Mouse (Mus musculus): ENCODE results near the gene Slc25a42.
"Not testable (repeated sequence)": the region's sequence is repeated elsewhere in the genome, so short reads cannot be mapped to it uniquely, and the experiment has no call there.

Gene Slc25a42

GRCm38 (mm10) chr8:70212112-70213055 is at the start of gene Slc25a42:
Slc25a42 (minus strand) TSS chr8:70212305.
- DNase-seq (ENCODE audit: low read depth), result peak; percentile 100

- DNase-seq (ENCODE audit: low read depth), result no peak
These were observed 46.9 kb upstream of the Slc25a42 start for GRCm38 (mm10) chr8:70259043-70259442.

- no peak for DNase-seq (ENCODE audit: low read depth)
These were observed 46.5 kb upstream of the Slc25a42 start for GRCm38 (mm10) chr8:70258600-70258999.

GRCm38 (mm10) chr8:70257456-70257855 is 45.4 kb upstream of the Slc25a42 start:
- no peak for DNase-seq (ENCODE audit: low read depth)

GRCm38 (mm10) chr8:70254628-70255027 is 42.5 kb upstream of the Slc25a42 start:
- DNase-seq (ENCODE audit: low read depth), result no peak

GRCm38 (mm10) chr8:70247841-70248240 is 35.7 kb upstream of the Slc25a42 start:
- no peak for DNase-seq (ENCODE audit: low read depth)

GRCm38 (mm10) chr8:70246622-70247021 is 34.5 kb upstream of the Slc25a42 start:
- DNase-seq (ENCODE audit: low read depth), result no peak

GRCm38 (mm10) chr8:70240642-70241041 is 28.5 kb upstream of the Slc25a42 start:
- DNase-seq (ENCODE audit: low read depth), result no peak

- no peak for DNase-seq (ENCODE audit: low read depth)
These were observed 25.7 kb upstream of the Slc25a42 start for GRCm38 (mm10) chr8:70237842-70238241.

- DNase-seq (ENCODE audit: low read depth), result no peak
These were observed 22.6 kb upstream of the Slc25a42 start for GRCm38 (mm10) chr8:70234781-70235128.

GRCm38 (mm10) chr8:70234080-70234780 is 22.1 kb upstream of the Slc25a42 start, which contains the start of the genes Sugp2 and Armc6:
Sugp2 (plus strand) TSS chr8:70234226.
Armc6 (minus strand) TSS chr8:70234466.
- DNase-seq (ENCODE audit: low read depth), result peak; percentile 94

- no peak for DNase-seq (ENCODE audit: low read depth)
These were observed 21.5 kb upstream of the Slc25a42 start for GRCm38 (mm10) chr8:70233606-70234005.

- DNase-seq (ENCODE audit: low read depth), result no peak
These were observed 18.7 kb upstream of the Slc25a42 start for GRCm38 (mm10) chr8:70230837-70231236.

GRCm38 (mm10) chr8:70227997-70228396 is 15.9 kb upstream of the Slc25a42 start:
- no peak for DNase-seq (ENCODE audit: low read depth)

- no peak for DNase-seq (ENCODE audit: low read depth)
These were observed 11.2 kb upstream of the Slc25a42 start for GRCm38 (mm10) chr8:70223341-70223740.

GRCm38 (mm10) chr8:70222041-70222440 is 9.9 kb upstream of the Slc25a42 start:
- DNase-seq (ENCODE audit: low read depth), result no peak

- DNase-seq (ENCODE audit: low read depth), result no peak
These were observed 8.8 kb upstream of the Slc25a42 start for GRCm38 (mm10) chr8:70220911-70221310.

- no peak for DNase-seq (ENCODE audit: low read depth)
These were observed 8.2 kb upstream of the Slc25a42 start for GRCm38 (mm10) chr8:70220236-70220840.

GRCm38 (mm10) chr8:70219107-70219684 is 7.1 kb upstream of the Slc25a42 start:
- DNase-seq (ENCODE audit: low read depth), result no peak

GRCm38 (mm10) chr8:70217441-70217840 is 5.3 kb upstream of the Slc25a42 start:
- DNase-seq (ENCODE audit: low read depth), result no peak

GRCm38 (mm10) chr8:70216566-70216965 is 4.5 kb upstream of the Slc25a42 start:
- DNase-seq (ENCODE audit: low read depth), result peak; percentile 71

- DNase-seq (ENCODE audit: low read depth), result not testable (repeated sequence)
These were observed 4.1 kb upstream of the Slc25a42 start for GRCm38 (mm10) chr8:70216161-70216560.

Measured in fibroblast of lung, adult 2 months (primary cell).